Mouse (Mus musculus) bone marrow macrophage, adult 2 months (primary cell): ENCODE data around the gene Csf1.

Experiments used
- CTCF ChIP-seq: IDR thresholded peaks from 2 replicates; pipeline ENCODE4 v1.5.1; 2012; ENCODE audit warnings: low read depth, mild to moderate bottlenecking, low read length, moderate library complexity
- POLR2A ChIP-seq: IDR thresholded peaks from 2 replicates; pipeline ENCODE4 v1.6.1; 2012; ENCODE audit warnings: mild to moderate bottlenecking, low read depth, low read length, borderline replicate concordance

- TF ChIP-seq POLR2A = no peak
- no peak for TF ChIP-seq CTCF
These were observed 20.3 kb downstream of the Csf1 start for GRCm38 (mm10) chr3:107739966-107740365.
